Comparison of ENCODE assay signal across 8 mouse cellular contexts in the genomic region with DNA sequence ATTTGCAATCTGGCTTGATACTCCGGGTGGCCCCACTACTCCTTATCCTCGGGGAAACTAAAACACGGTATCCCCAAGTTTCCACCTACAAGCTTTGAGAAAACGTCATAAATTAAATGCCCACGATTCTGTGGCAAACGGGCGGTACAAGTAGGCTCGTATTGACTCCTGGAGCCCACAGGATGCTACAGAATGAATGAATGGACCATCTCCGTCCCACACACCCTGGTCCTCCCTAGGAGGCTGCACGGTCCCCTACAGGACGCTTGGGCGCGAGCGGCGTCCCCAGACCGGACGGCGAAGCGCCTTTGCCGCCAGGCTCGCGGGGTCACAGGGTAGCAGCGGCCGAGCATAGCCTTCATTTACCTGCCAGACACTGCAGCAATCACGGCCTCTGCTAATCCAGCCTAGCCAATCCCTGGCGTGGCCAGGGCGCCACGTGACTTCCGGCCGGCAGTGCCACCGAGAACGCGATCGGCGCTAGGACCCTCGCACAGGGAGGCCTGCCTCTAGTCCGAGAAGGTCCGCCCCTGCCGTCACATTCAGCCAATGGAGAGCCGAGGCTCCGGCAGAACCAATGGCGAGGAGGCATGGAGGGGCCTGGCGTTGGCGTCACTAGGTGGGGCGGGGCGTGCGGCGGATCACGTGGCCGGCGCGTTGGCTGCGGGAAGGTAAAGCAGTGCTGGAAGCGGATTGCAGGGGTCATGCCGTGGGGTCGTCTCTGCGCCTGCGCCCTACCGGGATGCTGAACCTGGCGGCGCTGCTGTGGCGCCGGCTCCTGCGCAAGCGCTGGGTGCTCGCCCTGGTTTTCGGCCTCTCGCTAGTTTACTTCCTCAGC. TPM values are rescaled to one million over a fixed set of nuclear protein-coding genes. Genes with fewer than 3 reads are reported as not detected.
DNase-seq lines count a peak whose midpoint lies in the region; ATAC-seq lines count a peak whose summit lies in the region.

Rnft2 (minus strand) TSS at position 511 of the 838 bp plus-strand sequence.
2410131K14Rik (plus strand) TSS at position 622 of the 838 bp plus-strand sequence.

- peak within 1 kb of the TSS; percentile 61 for H3K4me3 ChIP-seq in hindbrain, embryonic 15.5 days

- H3K4me1 ChIP-seq in hindbrain, embryonic 15.5 days (replicated peaks), result peaks cover 28% of the 10 kb centered on the region

- H3K9ac ChIP-seq in hindbrain, embryonic 15.5 days, result peak within 1 kb of the TSS; percentile 78

- peak; percentile 100 for DNase-seq in T-cell, adult 2 months (ENCODE audit: low spot score)
- peak; percentile 100 for DNase-seq in cerebellum, postnatal 36 days
- DNase-seq in frontal cortex, postnatal 36 days (ENCODE audit: low spot score in 2 of 2), result peak; percentile 100
- peak; percentile 99 for DNase-seq in left cerebral cortex, adult 11 months (ENCODE audit: low spot score)
- DNase-seq in lung, postnatal 4 days, result peak; percentile 100
- peak; percentile 98 for DNase-seq in retina, postnatal 7 days (ENCODE audit: low read depth, low spot score)
- peak; percentile 96 for DNase-seq in urinary bladder, adult 2 months (ENCODE audit: low spot score)

- peak within 1 kb of the TSS; percentile 87 for H3K27ac ChIP-seq in hindbrain, embryonic 15.5 days (replicated peaks)

- peaks cover 10% of the 10 kb centered on the region for H3K36me3 ChIP-seq in hindbrain, embryonic 15.5 days

- peak; percentile 100 for ATAC-seq in hindbrain, embryonic 15.5 days (ENCODE audit: low FRiP score, low read depth)

- H3K27me3 ChIP-seq in hindbrain, embryonic 15.5 days, result no peaks in the 10 kb centered on the region

- H3K4me2 ChIP-seq in hindbrain, embryonic 15.5 days, result peak within 1 kb of the TSS; percentile 88

- WGBS in hindbrain, embryonic 15.5 days, result under 1% methylated on average over 68 of the region's 68 CpGs

- H3K9me3 ChIP-seq in hindbrain, embryonic 15.5 days, result no peaks in the 10 kb centered on the region

RNA-seq across cellular contexts. Expression of gene Rnft2, which starts in this region (rescaled TPM):
- 12.3 and 13.6 TPM in 2 replicates for polyA plus RNA-seq in hindbrain, embryonic 15.5 days (2015; fragmentation: Nextera tagmentation; extraction: Ambion mirVana)
- polyA plus RNA-seq in urinary bladder, adult 2 months (2012; rRNA removed), result 3.7 and 4.3 TPM in 2 replicates

RNA-seq across cellular contexts. Expression of gene 2410131K14Rik, which starts in this region (rescaled TPM):
- polyA plus RNA-seq in hindbrain, embryonic 15.5 days (2015; fragmentation: Nextera tagmentation; extraction: Ambion mirVana), result 16.4 and 17.8 TPM in 2 replicates
- 9.9 and 10.3 TPM in 2 replicates for polyA plus RNA-seq in urinary bladder, adult 2 months (2012; rRNA removed)

Comparison
In these comparisons a context has a peak if more than half of its experiments do, and no peak if none do; other contexts are left out.
1. Peak in every context shown above with its lines: DNase-seq, ATAC-seq, H3K4me3 ChIP-seq and H3K27ac ChIP-seq.